Mouse (Mus musculus) CH12.LX (cell line): ENCODE measurements around the gene Sept9.

Experiments used
- CHD2 ChIP-seq: IDR thresholded peaks from 2 replicates; pipeline ENCODE4 v1.6.1; 2011; ENCODE audit warnings: low read length, improper control_type of control experiment
- CTCF ChIP-seq, 2 experiments: IDR thresholded peaks in 1 of 2; conservative IDR thresholded peaks in 1 of 2; 2 replicates each; pipeline ENCODE4 v1.5.1; 2011 to 2012; ENCODE audit warnings: low read depth in 2 of 2, low read length in 2 of 2, improper control_type of control experiment in 1 of 2, inconsistent platforms in 1 of 2, mild to moderate bottlenecking in 1 of 2, moderate library complexity in 1 of 2
- ELF1 ChIP-seq: IDR thresholded peaks from 2 replicates; pipeline ENCODE4 v1.6.1; 2014; ENCODE audit warnings: low read depth, mild to moderate bottlenecking, inconsistent platforms, low read length, improper control_type of control experiment
- EP300 ChIP-seq: IDR thresholded peaks from 2 replicates; pipeline ENCODE4 v1.6.1; 2011; ENCODE audit warnings: low read length, improper control_type of control experiment
- MAX ChIP-seq: IDR thresholded peaks from 2 replicates; pipeline ENCODE4 v1.6.1; 2011; ENCODE audit warnings: low read length, improper control_type of control experiment
- POLR2A ChIP-seq: IDR thresholded peaks from 2 replicates; pipeline ENCODE4 v1.6.1; 2011; ENCODE audit warnings: low read depth, mild to moderate bottlenecking, improper control_type of control experiment, low read length
- TCF12 ChIP-seq: IDR thresholded peaks from 2 replicates; pipeline ENCODE4 v1.6.1; 2014; ENCODE audit warnings: low read depth, mild to moderate bottlenecking, inconsistent platforms, low read length, improper control_type of control experiment

- no peak for TF ChIP-seq POLR2A
- TF ChIP-seq TCF12 = no peak
- TF ChIP-seq EP300 = no peak
- no peak for TF ChIP-seq MAX
- TF ChIP-seq CTCF (conservative IDR thresholded peaks at IDR 0.05 in 1 of 2, IDR thresholded peaks at IDR 0.05 in 1 of 2; ENCODE audit: low read depth in 2 of 2, low read length in 2 of 2) = no peak
- no peak for TF ChIP-seq CHD2
- no peak for TF ChIP-seq ELF1
These were observed 142.6 kb downstream of the Sept9 start for GRCm38 (mm10) chr11:117342076-117342475.
